Mouse (Mus musculus) midbrain, embryonic 14.5 days (tissue): Measurements from ENCODE around the gene Mtmr12. TPM values are rescaled to one million over a fixed set of nuclear protein-coding genes. Genes with fewer than 3 reads are reported as not detected.

Experiments used
- ATAC-seq: fragments of 200-750 bp; cut with Nextera tagmentation; 2 replicates; pipeline ENCODE4 v1.8.0; 2017; ENCODE audit warnings: moderate number of reproducible peaks, moderate library complexity; ENCODE audit not compliant: low FRiP score, low TSS enrichment
- DNase-seq: peaks from one replicate; pipeline ENCODE4 v3.0.0-alpha.2; 2015
- H3K27ac ChIP-seq: fragments of 300-500 bp; sonication (generic); replicated peaks from 2 replicates; pipeline ENCODE4 v1.5.1; 2014; ENCODE audit warnings: mild to moderate bottlenecking, low read depth, low read length, moderate library complexity
- H3K27me3 ChIP-seq: fragments of 300-500 bp; sonication (generic); 2 replicates; pipeline ENCODE4 v1.6.1; 2014; ENCODE audit warnings: low read length, control low read depth, mixed read lengths; ENCODE audit not compliant: control insufficient read depth, insufficient read depth
- H3K36me3 ChIP-seq: fragments of 300-500 bp; sonication (generic); 2 replicates; pipeline ENCODE4 v1.6.1; 2014; ENCODE audit warnings: low read length, control low read depth; ENCODE audit not compliant: control insufficient read depth, insufficient read depth
- H3K4me1 ChIP-seq: fragments of 300-500 bp; sonication (generic); 2 replicates; pipeline ENCODE4 v1.6.1; 2014; ENCODE audit warnings: mild to moderate bottlenecking, antibody characterized with exemption, low read length, control low read depth; ENCODE audit not compliant: control insufficient read depth, insufficient read depth
- H3K4me2 ChIP-seq: fragments of 300-500 bp; sonication (generic); 2 replicates; pipeline ENCODE4 v1.6.1; 2014; ENCODE audit warnings: mild to moderate bottlenecking, low read length, moderate library complexity
- H3K4me3 ChIP-seq: fragments of 300-500 bp; sonication (generic); replicated peaks from 2 replicates; pipeline ENCODE4 v1.5.1; 2014; ENCODE audit warnings: low read depth, low read length
- H3K9ac ChIP-seq: fragments of 300-500 bp; sonication (generic); replicated peaks from 2 replicates; pipeline ENCODE4 v1.6.1; 2014; ENCODE audit warnings: mild to moderate bottlenecking, low read length, moderate library complexity
- H3K9me3 ChIP-seq: fragments of 300-500 bp; sonication (generic); 2 replicates; pipeline ENCODE4 v1.6.1; 2016; ENCODE audit warnings: low read length, control low read depth, mixed read lengths; ENCODE audit not compliant: control insufficient read depth
- WGBS: fragments of 180-500 bp; shearing (Covaris S2); extraction: QIAGEN DNeasy Blood & Tissue Kit; methylation state at CpG from one replicate; pipeline ENCODE4 v1.1.7; 2014; 5-methylcytosine and 5-hydroxymethylcytosine counted together
- polyA plus RNA-seq: library from polyadenylated mRNA; unstranded; fragments of >200 nt; fragmentation: Nextera tagmentation; extraction: Ambion mirVana; gene quantifications from 2 replicates; pipeline ENCODE4 v1.2.1, GENCODE M21; 2014

Mtmr12 gene
- polyA plus RNA-seq, 1 experiment from 2014 or later = 9.0 TPM

- Histone ChIP-seq H3K36me3 (no peaks in the 10 kb centered on the region), H3K4me2 (no peak overlapping the region), H3K4me3 (no peak overlapping the region), H3K27me3 (no peaks in the 10 kb centered on the region), H3K27ac (no peak overlapping the region), H3K9me3 (no peaks in the 10 kb centered on the region), H3K4me1 (no peaks in the 10 kb centered on the region), H3K9ac (no peak overlapping the region)
- WGBS = 59% methylated on average over 2 of the region's 2 CpGs
- DNase-seq (no peak), ATAC-seq (no peak)
These were observed 91.4 kb downstream of the Mtmr12 start for GRCm38 (mm10) chr15:12296228-12296627.

- Histone ChIP-seq H3K4me2 (no peak overlapping the region), H3K9me3 (no peaks in the 10 kb centered on the region), H3K36me3 (no peaks in the 10 kb centered on the region), H3K27ac (no peak overlapping the region), H3K4me1 (no peaks in the 10 kb centered on the region), H3K4me3 (no peak overlapping the region), H3K9ac (no peak overlapping the region), H3K27me3 (no peaks in the 10 kb centered on the region)
- DNase-seq = no peak
- WGBS = 86% methylated on average over 7 of the region's 7 CpGs
- no peak for ATAC-seq
These were observed 93.5 kb downstream of the Mtmr12 start for GRCm38 (mm10) chr15:12298231-12298737.

GRCm38 (mm10) chr15:12301771-12302170 is 96.9 kb downstream of the Mtmr12 start:
- Histone ChIP-seq H3K4me3 (no peak overlapping the region), H3K4me1 (no peaks in the 10 kb centered on the region), H3K9ac (no peak overlapping the region), H3K9me3 (no peaks in the 10 kb centered on the region), H3K27me3 (no peaks in the 10 kb centered on the region), H3K27ac (no peak overlapping the region), H3K4me2 (no peak overlapping the region), H3K36me3 (no peaks in the 10 kb centered on the region)
- ATAC-seq (no peak), DNase-seq (no peak)
- 73% methylated on average over 5 of the region's 6 CpGs for WGBS

- ATAC-seq = no peak
- H3K36me3 ChIP-seq = no peaks in the 10 kb centered on the region
- no peak overlapping the region for H3K27ac ChIP-seq
- no peak for DNase-seq
- H3K9ac ChIP-seq = no peak overlapping the region
- WGBS = 73% methylated on average over 8 of the region's 8 CpGs
- H3K4me1 ChIP-seq = no peaks in the 10 kb centered on the region
- no peaks in the 10 kb centered on the region for H3K27me3 ChIP-seq
- no peaks in the 10 kb centered on the region for H3K9me3 ChIP-seq
- H3K4me2 ChIP-seq = no peak overlapping the region
- no peak overlapping the region for H3K4me3 ChIP-seq
These were observed 101.6 kb downstream of the Mtmr12 start for GRCm38 (mm10) chr15:12306188-12307071.

- no peaks in the 10 kb centered on the region for H3K4me1 ChIP-seq
- no peaks in the 10 kb centered on the region for H3K27me3 ChIP-seq
- ATAC-seq (no peak), DNase-seq (no peak)
- no peak overlapping the region for H3K9ac ChIP-seq
- no peak overlapping the region for H3K4me3 ChIP-seq
- 72% methylated on average over 4 of the region's 4 CpGs for WGBS
- H3K4me2 ChIP-seq = no peak overlapping the region
- no peaks in the 10 kb centered on the region for H3K9me3 ChIP-seq
- H3K27ac ChIP-seq = no peak overlapping the region
- H3K36me3 ChIP-seq = no peaks in the 10 kb centered on the region
These were observed 102.3 kb downstream of the Mtmr12 start for GRCm38 (mm10) chr15:12307114-12307513.

- H3K9ac ChIP-seq = no peak overlapping the region
- H3K27ac ChIP-seq = no peak overlapping the region
- no peak overlapping the region for H3K4me2 ChIP-seq
- DNase-seq (no peak), ATAC-seq (no peak)
- WGBS = 84% methylated on average over 5 of the region's 5 CpGs
- H3K9me3 ChIP-seq = no peaks in the 10 kb centered on the region
- no peaks in the 10 kb centered on the region for H3K36me3 ChIP-seq
- H3K4me3 ChIP-seq = no peak overlapping the region
- no peaks in the 10 kb centered on the region for H3K27me3 ChIP-seq
- H3K4me1 ChIP-seq = no peaks in the 10 kb centered on the region
These were observed 103.7 kb downstream of the Mtmr12 start for GRCm38 (mm10) chr15:12308539-12308938.

- Histone ChIP-seq H3K9me3 (no peaks in the 10 kb centered on the region), H3K36me3 (no peaks in the 10 kb centered on the region), H3K27ac (no peak overlapping the region), H3K9ac (no peak overlapping the region), H3K4me3 (no peak overlapping the region), H3K27me3 (no peaks in the 10 kb centered on the region), H3K4me2 (no peak overlapping the region), H3K4me1 (no peaks in the 10 kb centered on the region)
- WGBS = 93% methylated on average over 4 of the region's 4 CpGs
- no peak for ATAC-seq
- DNase-seq = no peak
These were observed 105.8 kb downstream of the Mtmr12 start for GRCm38 (mm10) chr15:12310676-12311075.

GRCm38 (mm10) chr15:12311465-12311864 is 106.6 kb downstream of the Mtmr12 start:
- no peaks in the 10 kb centered on the region for H3K9me3 ChIP-seq
- H3K4me1 ChIP-seq = no peaks in the 10 kb centered on the region
- ATAC-seq = no peak
- H3K27ac ChIP-seq = no peak overlapping the region
- H3K9ac ChIP-seq = no peak overlapping the region
- H3K4me2 ChIP-seq = no peak overlapping the region
- no peaks in the 10 kb centered on the region for H3K27me3 ChIP-seq
- 86% methylated on average over 7 of the region's 7 CpGs for whole genome bisulfite sequencing
- H3K36me3 ChIP-seq = no peaks in the 10 kb centered on the region
- no peak overlapping the region for H3K4me3 ChIP-seq
- DNase-seq = no peak

GRCm38 (mm10) chr15:12313255-12313654 is 108.4 kb downstream of the Mtmr12 start:
- H3K4me1 ChIP-seq = no peaks in the 10 kb centered on the region
- H3K4me3 ChIP-seq = no peak overlapping the region
- no peaks in the 10 kb centered on the region for H3K9me3 ChIP-seq
- ATAC-seq (no peak), DNase-seq (no peak)
- WGBS = 35% methylated on average over 1 of the region's 1 CpGs
- H3K27ac ChIP-seq = no peak overlapping the region
- H3K36me3 ChIP-seq = no peaks in the 10 kb centered on the region
- no peak overlapping the region for H3K4me2 ChIP-seq
- H3K27me3 ChIP-seq = no peaks in the 10 kb centered on the region
- H3K9ac ChIP-seq = no peak overlapping the region
